Mouse (Mus musculus) E14TG2a.4 (cell line): ENCODE measurements around the gene Egfr.

Source experiments
- CTCF ChIP-seq: conservative IDR thresholded peaks from 2 replicates; pipeline ENCODE4 v1.5.1; 2014; ENCODE audit warnings: low read length
- NANOG ChIP-seq: IDR thresholded peaks from 2 replicates; pipeline ENCODE4 v1.6.1; 2014; ENCODE audit warnings: borderline replicate concordance, low read length, mixed read lengths
- POU5F1 ChIP-seq: IDR thresholded peaks from 2 replicates; pipeline ENCODE4 v1.6.1; 2014; ENCODE audit warnings: low read length, borderline replicate concordance

- TF ChIP-seq CTCF = no peak
- no peak for TF ChIP-seq NANOG
- TF ChIP-seq POU5F1 = no peak
Observed at GRCm38 (mm10) chr11:16829468-16829867, 77.5 kb downstream of the Egfr start.
